Mouse (Mus musculus) hindbrain, embryonic 13.5 days (tissue): ENCODE data around the gene Kalrn. TPM values are rescaled to one million over a fixed set of nuclear protein-coding genes. Genes with fewer than 3 reads are reported as not detected.

ENCODE experiments used
- ATAC-seq: fragments of 200-750 bp; cut with Nextera tagmentation; 2 replicates; pipeline ENCODE4 v1.8.0; 2017; ENCODE audit warnings: moderate TSS enrichment; ENCODE audit not compliant: low FRiP score
- H3K27ac ChIP-seq: fragments of 300-500 bp; sonication (generic); 2 replicates; pipeline ENCODE4 v1.5.1; 2015; ENCODE audit warnings: inconsistent platforms, mild to moderate bottlenecking, moderate library complexity
- H3K27me3 ChIP-seq: fragments of 300-500 bp; sonication (generic); 2 replicates; pipeline ENCODE4 v1.6.1; 2015; ENCODE audit warnings: mild to moderate bottlenecking, inconsistent platforms
- H3K36me3 ChIP-seq: fragments of 300-500 bp; sonication (generic); 2 replicates; pipeline ENCODE4 v1.6.1; 2015; ENCODE audit warnings: mild to moderate bottlenecking, inconsistent platforms
- H3K4me1 ChIP-seq: fragments of 300-500 bp; sonication (generic); replicated peaks from 2 replicates; pipeline ENCODE4 v1.6.1; 2015; ENCODE audit warnings: inconsistent platforms
- H3K4me2 ChIP-seq: fragments of 300-500 bp; sonication (generic); 2 replicates; pipeline ENCODE4 v1.6.1; 2015; ENCODE audit warnings: inconsistent platforms, mild to moderate bottlenecking, moderate library complexity
- H3K4me3 ChIP-seq: fragments of 300-500 bp; sonication (generic); 2 replicates; pipeline ENCODE4 v1.5.1; 2015; ENCODE audit warnings: mild to moderate bottlenecking, inconsistent platforms
- H3K9ac ChIP-seq: fragments of 300-500 bp; sonication (generic); 2 replicates; pipeline ENCODE4 v1.6.1; 2015; ENCODE audit warnings: mild to moderate bottlenecking, inconsistent platforms
- H3K9me3 ChIP-seq: fragments of 300-500 bp; sonication (generic); 2 replicates; pipeline ENCODE4 v1.6.1; 2016; ENCODE audit warnings: inconsistent platforms
- WGBS: fragments of 180-500 bp; shearing (Covaris S2); methylation state at CpG from one replicate; pipeline ENCODE4 v1.1.7; 2015; 5-methylcytosine and 5-hydroxymethylcytosine counted together
- polyA plus RNA-seq: library from polyadenylated mRNA; unstranded; fragments of >200 nt; fragmentation: Nextera tagmentation; extraction: Ambion mirVana; gene quantifications from 2 replicates; pipeline ENCODE4 v1.2.1, GENCODE M21; 2015

Gene Kalrn
- polyA plus RNA-seq, 1 experiment from 2014 or later: 31.5 TPM

GRCm38 (mm10) chr16:34521061-34521460, 52.3 kb downstream of the Kalrn start:
- Histone ChIP-seq H3K4me1 (peaks cover 41% of the 10 kb centered on the region), H3K9me3 (no peaks in the 10 kb centered on the region), H3K4me2 (no peak overlapping the region), H3K4me3 (no peak overlapping the region), H3K27me3 (no peaks in the 10 kb centered on the region), H3K36me3 (no peaks in the 10 kb centered on the region), H3K9ac (no peak overlapping the region), H3K27ac (no peak overlapping the region)
- 12% methylated on average over 5 of the region's 5 CpGs for WGBS
- no peak for ATAC-seq

GRCm38 (mm10) chr16:34516891-34517398, 56.4 kb downstream of the Kalrn start:
- H3K27ac ChIP-seq: 0 out of 2 replicates have a peak overlapping the region, but pooled peaks have one; percentile 14
- ATAC-seq: no peak

GRCm38 (mm10) chr16:34515485-34515884, 57.8 kb downstream of the Kalrn start:
- ATAC-seq: no peak
- no peak overlapping the region for H3K9ac ChIP-seq
- H3K4me3 ChIP-seq: no peak overlapping the region
- 83% methylated on average over 4 of the region's 4 CpGs for WGBS
- H3K4me2 ChIP-seq: no peak overlapping the region
- peaks cover 70% of the 10 kb centered on the region for H3K4me1 ChIP-seq
- H3K36me3 ChIP-seq: no peaks in the 10 kb centered on the region
- H3K27me3 ChIP-seq: no peaks in the 10 kb centered on the region
- no peak overlapping the region for H3K27ac ChIP-seq
- no peaks in the 10 kb centered on the region for H3K9me3 ChIP-seq

More at GRCm38 (mm10) chr16:34516891-34517398, 56.4 kb downstream of the Kalrn start:
- H3K9me3 ChIP-seq: no peaks in the 10 kb centered on the region
- no peak overlapping the region for H3K4me3 ChIP-seq
- no peak overlapping the region for H3K4me2 ChIP-seq
- WGBS: 65% methylated on average over 12 of the region's 12 CpGs
- H3K27me3 ChIP-seq: no peaks in the 10 kb centered on the region
- H3K9ac ChIP-seq: no peak overlapping the region
- H3K4me1 ChIP-seq: peaks cover 65% of the 10 kb centered on the region
- H3K36me3 ChIP-seq: no peaks in the 10 kb centered on the region

- H3K9ac ChIP-seq: peak overlapping the region; percentile 40; the same call in 1 of the 2 replicates
Observed at GRCm38 (mm10) chr16:34513956-34514593, 59.3 kb downstream of the Kalrn start.

GRCm38 (mm10) chr16:34512326-34512725, 61.0 kb downstream of the Kalrn start:
- 73% methylated on average over 4 of the region's 4 CpGs for WGBS
- ATAC-seq: no peak
- Histone ChIP-seq H3K9me3 (no peaks in the 10 kb centered on the region), H3K27me3 (no peaks in the 10 kb centered on the region), H3K27ac (no peak overlapping the region), H3K4me1 (peaks cover 59% of the 10 kb centered on the region), H3K9ac (no peak overlapping the region), H3K4me2 (no peak overlapping the region), H3K4me3 (no peak overlapping the region), H3K36me3 (no peaks in the 10 kb centered on the region)

More at GRCm38 (mm10) chr16:34513956-34514593, 59.3 kb downstream of the Kalrn start:
- H3K27me3 ChIP-seq: no peaks in the 10 kb centered on the region
- H3K27ac ChIP-seq: peak overlapping the region; percentile 64
- WGBS: 27% methylated on average over 13 of the region's 13 CpGs
- no peak overlapping the region for H3K4me3 ChIP-seq
- H3K9me3 ChIP-seq: no peaks in the 10 kb centered on the region
- H3K4me1 ChIP-seq: peaks cover 73% of the 10 kb centered on the region
- H3K4me2 ChIP-seq: peak overlapping the region; percentile 6
- no peaks in the 10 kb centered on the region for H3K36me3 ChIP-seq
- peak; percentile 50; the same call in 1 of the 2 replicates for ATAC-seq

- WGBS: 80% methylated on average over 1 of the region's 1 CpGs
- no peak overlapping the region for H3K27ac ChIP-seq
- no peak overlapping the region for H3K4me2 ChIP-seq
- no peak overlapping the region for H3K9ac ChIP-seq
- peaks cover 20% of the 10 kb centered on the region for H3K4me1 ChIP-seq
- no peaks in the 10 kb centered on the region for H3K27me3 ChIP-seq
- H3K36me3 ChIP-seq: no peaks in the 10 kb centered on the region
- H3K9me3 ChIP-seq: no peaks in the 10 kb centered on the region
- ATAC-seq: no peak
- H3K4me3 ChIP-seq: no peak overlapping the region
Observed at GRCm38 (mm10) chr16:34508125-34508524, 65.2 kb downstream of the Kalrn start.

GRCm38 (mm10) chr16:34506048-34506447, 67.3 kb downstream of the Kalrn start:
- Histone ChIP-seq H3K9ac (no peak overlapping the region), H3K4me1 (peaks cover 12% of the 10 kb centered on the region; the same call in 1 of the 2 replicates), H3K9me3 (no peaks in the 10 kb centered on the region), H3K4me3 (no peak overlapping the region), H3K27ac (no peak overlapping the region), H3K36me3 (no peaks in the 10 kb centered on the region), H3K27me3 (no peaks in the 10 kb centered on the region), H3K4me2 (no peak overlapping the region)
- no peak for ATAC-seq
- 88% methylated on average over 2 of the region's 2 CpGs for WGBS

GRCm38 (mm10) chr16:34504250-34504649, 69.1 kb downstream of the Kalrn start:
- H3K9ac ChIP-seq: no peak overlapping the region
- H3K36me3 ChIP-seq: no peaks in the 10 kb centered on the region
- H3K9me3 ChIP-seq: no peaks in the 10 kb centered on the region
- H3K4me2 ChIP-seq: no peak overlapping the region
- ATAC-seq: no peak
- H3K4me1 ChIP-seq: peaks cover 3% of the 10 kb centered on the region; the same call in 1 of the 2 replicates
- H3K4me3 ChIP-seq: no peak overlapping the region
- no peak overlapping the region for H3K27ac ChIP-seq
- 94% methylated on average over 10 of the region's 10 CpGs for WGBS
- H3K27me3 ChIP-seq: no peaks in the 10 kb centered on the region

GRCm38 (mm10) chr16:34502110-34502509, 71.2 kb downstream of the Kalrn start:
- H3K9me3 ChIP-seq: no peaks in the 10 kb centered on the region
- no peak overlapping the region for H3K27ac ChIP-seq
- ATAC-seq: no peak
- H3K4me3 ChIP-seq: no peak overlapping the region
- no peaks in the 10 kb centered on the region for H3K4me1 ChIP-seq
- H3K4me2 ChIP-seq: no peak overlapping the region
- no peak overlapping the region for H3K9ac ChIP-seq
- 0 out of 2 replicates have a peak, but pooled peaks cover 3% of the 10 kb centered on the region for H3K36me3 ChIP-seq
- no peaks in the 10 kb centered on the region for H3K27me3 ChIP-seq

GRCm38 (mm10) chr16:34494741-34495140, 78.6 kb downstream of the Kalrn start:
- H3K36me3 ChIP-seq: 0 out of 2 replicates have a peak, but pooled peaks cover 6% of the 10 kb centered on the region
- no peak for ATAC-seq
- WGBS: 91% methylated on average over 1 of the region's 1 CpGs

GRCm38 (mm10) chr16:34493914-34494313, 79.4 kb downstream of the Kalrn start:
- no peak for ATAC-seq

More at GRCm38 (mm10) chr16:34494741-34495140, 78.6 kb downstream of the Kalrn start:
- Histone ChIP-seq H3K27ac (no peak overlapping the region), H3K4me3 (no peak overlapping the region), H3K9me3 (no peaks in the 10 kb centered on the region), H3K4me1 (peaks cover 31% of the 10 kb centered on the region), H3K27me3 (no peaks in the 10 kb centered on the region), H3K9ac (no peak overlapping the region), H3K4me2 (no peak overlapping the region)

GRCm38 (mm10) chr16:34491225-34491624, 82.1 kb downstream of the Kalrn start:
- Histone ChIP-seq H3K9me3 (no peaks in the 10 kb centered on the region), H3K4me3 (no peak overlapping the region), H3K27ac (no peak overlapping the region), H3K4me2 (no peak overlapping the region), H3K36me3 (no peaks in the 10 kb centered on the region), H3K27me3 (no peaks in the 10 kb centered on the region), H3K9ac (no peak overlapping the region), H3K4me1 (peaks cover 38% of the 10 kb centered on the region)
- 72% methylated on average over 8 of the region's 8 CpGs for WGBS
- no peak for ATAC-seq

More at GRCm38 (mm10) chr16:34493914-34494313, 79.4 kb downstream of the Kalrn start:
- Histone ChIP-seq H3K9ac (no peak overlapping the region), H3K4me1 (peaks cover 31% of the 10 kb centered on the region), H3K4me3 (no peak overlapping the region), H3K9me3 (no peaks in the 10 kb centered on the region), H3K36me3 (0 out of 2 replicates have a peak, but pooled peaks cover 6% of the 10 kb centered on the region), H3K4me2 (no peak overlapping the region), H3K27ac (no peak overlapping the region), H3K27me3 (no peaks in the 10 kb centered on the region)
- WGBS: 71% methylated on average over 3 of the region's 3 CpGs

GRCm38 (mm10) chr16:34490506-34490905, 82.8 kb downstream of the Kalrn start:
- no peak overlapping the region for H3K27ac ChIP-seq
- 59% methylated on average over 8 of the region's 8 CpGs for WGBS
- H3K27me3 ChIP-seq: no peaks in the 10 kb centered on the region
- H3K4me1 ChIP-seq: peaks cover 45% of the 10 kb centered on the region
- no peaks in the 10 kb centered on the region for H3K36me3 ChIP-seq
- no peak overlapping the region for H3K4me2 ChIP-seq
- H3K4me3 ChIP-seq: no peak overlapping the region
- no peak for ATAC-seq
- no peaks in the 10 kb centered on the region for H3K9me3 ChIP-seq
- no peak overlapping the region for H3K9ac ChIP-seq
